Mouse (Mus musculus): Measurements from ENCODE around the gene Reg3a.

GRCm38 (mm10) chr6:78370357-78370756 is 10.2 kb upstream of the Reg3a start, which contains the start of gene Reg3b:
- TF ChIP-seq ELF1 (IDR thresholded peaks at IDR 0.05; ENCODE audit: low read depth, low read length) (no peak), JUND (IDR thresholded peaks at IDR 0.05; ENCODE audit: low read depth, low read length) (no peak), EP300 (IDR thresholded peaks at IDR 0.05; ENCODE audit: low read depth in 1 of 2, low read length in 2 of 2) (no peak), MAX (IDR thresholded peaks at IDR 0.05; ENCODE audit: low read length) (no peak), POLR2A (IDR thresholded peaks at IDR 0.05; ENCODE audit: control insufficient read depth in 1 of 2, insufficient read depth in 1 of 2, low read depth in 1 of 2, low read length in 2 of 2, poor library complexity in 1 of 2) (no peak), ZMIZ1 (IDR thresholded peaks at IDR 0.05; ENCODE audit: low read depth, low read length) (no peak), CTCF (IDR thresholded peaks at IDR 0.05 in 2 of 3, conservative IDR thresholded peaks at IDR 0.05 in 1 of 3; ENCODE audit: control insufficient read depth in 1 of 3, insufficient read depth in 1 of 3, low read depth in 2 of 3, low read length in 3 of 3, poor library complexity in 1 of 3, severe bottlenecking in 1 of 3) (no peak), KAT2A (conservative IDR thresholded peaks at IDR 0.05; ENCODE audit: low read depth, low read length) (no peak), USF2 (IDR thresholded peaks at IDR 0.05; ENCODE audit: borderline replicate concordance in 1 of 2, insufficient read depth in 1 of 2, low read depth in 1 of 2, low read length in 2 of 2) (no peak), MAZ (IDR thresholded peaks at IDR 0.05; ENCODE audit: low read depth, low read length) (no peak)
